Mouse (Mus musculus): ENCODE measurements around the gene Gm17387. TPM values are rescaled to one million over a fixed set of nuclear protein-coding genes. Genes with fewer than 3 reads are reported as not detected.

Gene Gm17387
- total RNA-seq, 1 experiment = not detected

- no peak for DNase-seq (ENCODE audit: low read depth, low spot score)
- H3K27ac ChIP-seq (ENCODE audit: insufficient read depth, low read depth, low read length, poor library complexity, severe bottlenecking) = no peak overlapping the region
- no peaks in the 10 kb centered on the region for H3K9me3 ChIP-seq (ENCODE audit: control insufficient read depth, insufficient read depth, low read depth, low read length)
- H3K36me3 ChIP-seq (ENCODE audit: control insufficient read depth, insufficient read depth, low read length, poor library complexity, severe bottlenecking) = no peaks in the 10 kb centered on the region
- peaks cover 0 to 8% of the 10 kb centered on the region in 2 experiments; a peak in 2 of 4 replicates for H3K4me1 ChIP-seq (ENCODE audit: control insufficient read depth in 2 of 2, insufficient read depth in 2 of 2, low read length in 2 of 2, poor library complexity in 1 of 2)
- in situ Hi-C loops (cut with MboI; ENCODE audit: low sequenced_read_pairs in 2 of 2, unreplicated experiment in 2 of 2) = no loop called here
- no peak overlapping the region for H3K9ac ChIP-seq (ENCODE audit: insufficient read depth, low read depth, low read length, poor library complexity, severe bottlenecking)
- TF ChIP-seq ZNF384 (IDR thresholded peaks at IDR 0.05; ENCODE audit: low read depth, low read length) (no peak), ZC3H11A (IDR thresholded peaks at IDR 0.05; ENCODE audit: borderline replicate concordance, low read depth, low read length) (no peak), HCFC1 (IDR thresholded peaks at IDR 0.05; ENCODE audit: borderline replicate concordance, insufficient read depth, low read length) (no peak)
- H3K4me3 ChIP-seq (ENCODE audit: insufficient read depth in 1 of 2, low read depth in 1 of 2, low read length in 2 of 2, poor library complexity in 1 of 2, severe bottlenecking in 1 of 2) = no peak overlapping the region
These were observed 31.1 kb upstream of the Gm17387 start for GRCm38 (mm10) chr7:140997817-140998216.

GRCm38 (mm10) chr7:140998853-140999700, 29.9 kb upstream of the Gm17387 start:
- TF ChIP-seq ZNF384 (IDR thresholded peaks at IDR 0.05; ENCODE audit: low read depth, low read length) = no peak
- TF ChIP-seq ZC3H11A (IDR thresholded peaks at IDR 0.05; ENCODE audit: borderline replicate concordance, low read depth, low read length) = no peak
- H3K27ac ChIP-seq (ENCODE audit: insufficient read depth, low read depth, low read length, poor library complexity, severe bottlenecking) = no peak overlapping the region
- no peak overlapping the region for H3K9ac ChIP-seq (ENCODE audit: insufficient read depth, low read depth, low read length, poor library complexity, severe bottlenecking)
- no peak overlapping the region for H3K4me3 ChIP-seq (ENCODE audit: insufficient read depth in 1 of 2, low read depth in 1 of 2, low read length in 2 of 2, poor library complexity in 1 of 2, severe bottlenecking in 1 of 2)
- DNase-seq (ENCODE audit: low read depth, low spot score) = no peak
- no peaks in the 10 kb centered on the region for H3K9me3 ChIP-seq (ENCODE audit: control insufficient read depth, insufficient read depth, low read depth, low read length)
- peaks cover 0 to 6% of the 10 kb centered on the region in 2 experiments; a peak in 2 of 4 replicates for H3K4me1 ChIP-seq (ENCODE audit: control insufficient read depth in 2 of 2, insufficient read depth in 2 of 2, low read length in 2 of 2, poor library complexity in 1 of 2)
- in situ Hi-C loops (cut with MboI; ENCODE audit: low sequenced_read_pairs in 2 of 2, unreplicated experiment in 2 of 2) = no loop called here
- H3K36me3 ChIP-seq (ENCODE audit: control insufficient read depth, insufficient read depth, low read length, poor library complexity, severe bottlenecking) = no peaks in the 10 kb centered on the region

- Histone ChIP-seq H3K27ac (ENCODE audit: insufficient read depth, low read depth, low read length, poor library complexity, severe bottlenecking) (no peak overlapping the region), H3K4me1 (ENCODE audit: control insufficient read depth in 2 of 2, insufficient read depth in 2 of 2, low read length in 2 of 2, poor library complexity in 1 of 2) (peaks cover 2 to 6% of the 10 kb centered on the region in 2 experiments; a peak in 3 of 4 replicates), H3K36me3 (ENCODE audit: control insufficient read depth, insufficient read depth, low read length, poor library complexity, severe bottlenecking) (no peaks in the 10 kb centered on the region), H3K4me3 (ENCODE audit: insufficient read depth in 1 of 2, low read depth in 1 of 2, low read length in 2 of 2, poor library complexity in 1 of 2, severe bottlenecking in 1 of 2) (no peak overlapping the region), H3K9ac (ENCODE audit: insufficient read depth, low read depth, low read length, poor library complexity, severe bottlenecking) (no peak overlapping the region), H3K9me3 (ENCODE audit: control insufficient read depth, insufficient read depth, low read depth, low read length) (no peaks in the 10 kb centered on the region)
- in situ Hi-C loops (cut with MboI; ENCODE audit: low sequenced_read_pairs in 2 of 2, unreplicated experiment in 2 of 2) = no loop called here
- DNase-seq (ENCODE audit: low read depth, low spot score) = no peak
- TF ChIP-seq ZC3H11A (IDR thresholded peaks at IDR 0.05; ENCODE audit: borderline replicate concordance, low read depth, low read length) = no peak
- no peak for TF ChIP-seq CHD2 (IDR thresholded peaks at IDR 0.05; ENCODE audit: low read depth, low read length)
- TF ChIP-seq HCFC1 (IDR thresholded peaks at IDR 0.05; ENCODE audit: borderline replicate concordance, insufficient read depth, low read length) = no peak
- no peak for TF ChIP-seq MAFK (IDR thresholded peaks at IDR 0.05; ENCODE audit: insufficient read depth, low read depth, low read length)
- TF ChIP-seq ZNF384 (IDR thresholded peaks at IDR 0.05; ENCODE audit: low read depth, low read length) = no peak
These were observed 27.8 kb upstream of the Gm17387 start for GRCm38 (mm10) chr7:141000881-141001708.

GRCm38 (mm10) chr7:141003248-141004010, 25.5 kb upstream of the Gm17387 start:
- no peak for DNase-seq (ENCODE audit: low read depth, low spot score)
- H3K9me3 ChIP-seq (ENCODE audit: control insufficient read depth, insufficient read depth, low read depth, low read length) = no peaks in the 10 kb centered on the region
- no peak overlapping the region for H3K9ac ChIP-seq (ENCODE audit: insufficient read depth, low read depth, low read length, poor library complexity, severe bottlenecking)
- H3K4me3 ChIP-seq (ENCODE audit: insufficient read depth in 1 of 2, low read depth in 1 of 2, low read length in 2 of 2, poor library complexity in 1 of 2, severe bottlenecking in 1 of 2) = no peak overlapping the region
- H3K27ac ChIP-seq (ENCODE audit: insufficient read depth, low read depth, low read length, poor library complexity, severe bottlenecking) = no peak overlapping the region
- no peaks in the 10 kb centered on the region for H3K36me3 ChIP-seq (ENCODE audit: control insufficient read depth, insufficient read depth, low read length, poor library complexity, severe bottlenecking)
- no peak for TF ChIP-seq CHD2 (IDR thresholded peaks at IDR 0.05; ENCODE audit: low read depth, low read length)
- TF ChIP-seq ZNF384 (IDR thresholded peaks at IDR 0.05; ENCODE audit: low read depth, low read length) = no peak
- in situ Hi-C loops (cut with MboI; ENCODE audit: low sequenced_read_pairs in 2 of 2, unreplicated experiment in 2 of 2) = no loop called here
- H3K4me1 ChIP-seq (ENCODE audit: control insufficient read depth in 2 of 2, insufficient read depth in 2 of 2, low read length in 2 of 2, poor library complexity in 1 of 2) = peaks cover 5 to 17% of the 10 kb centered on the region in 2 experiments; a peak in 3 of 4 replicates

Data from ES-E14 (cell line).